Mouse (Mus musculus) adrenal gland, adult 18-20 months (tissue): ENCODE measurements at regions not wholly inside any gene's neighbourhood (a gene's known extent, or its start where the extent isn't known, plus 50 kb on each side); places are given as distances from the start of the nearest gene placed in this dataset.

Source experiments
- DNase-seq, 2 experiments: peaks; one replicate each; pipeline ENCODE4 v3.0.0; 2021 to 2022; ENCODE audit warnings: low spot score in 2 of 2

DNA sequence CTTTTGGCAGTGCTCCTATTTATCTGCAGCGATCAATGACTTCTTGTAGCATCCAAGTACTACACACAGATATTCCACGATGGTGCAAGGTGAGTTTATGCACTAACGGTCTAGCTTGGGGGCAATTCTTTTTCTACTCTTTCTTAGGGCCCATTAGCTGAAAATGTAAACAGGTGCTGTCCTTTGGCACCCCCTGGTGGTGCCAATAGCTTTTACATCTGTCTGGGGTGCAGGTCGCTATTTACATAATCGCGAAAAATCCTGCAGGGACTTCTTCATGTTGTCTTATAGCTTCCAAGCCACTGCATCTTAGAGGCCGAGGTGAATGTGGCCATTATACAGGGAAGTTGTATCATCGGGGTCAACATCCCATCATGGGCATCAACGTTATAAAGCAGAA, 175.9 kb downstream of the Rps12 start:
- peak; percentile 54 for DNase-seq

DNA sequence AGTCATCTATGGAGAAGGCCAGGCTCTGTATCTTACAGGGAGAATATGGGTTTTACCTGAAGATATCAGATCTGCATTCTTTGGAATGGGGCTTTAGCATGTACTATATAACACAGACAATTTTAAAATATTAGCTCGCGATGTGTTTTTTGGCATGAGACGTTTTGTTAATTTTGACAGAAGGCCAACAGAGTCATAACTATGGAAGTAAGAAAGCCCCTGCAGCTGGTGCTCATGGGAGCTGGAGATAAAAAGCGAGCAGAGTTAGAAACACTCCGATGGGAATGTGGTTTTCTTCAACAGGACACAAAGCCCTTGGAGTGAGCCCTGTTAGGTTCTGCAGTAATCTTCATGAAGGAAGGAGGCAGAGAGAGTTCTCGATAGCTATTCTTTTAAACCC, 176.6 kb downstream of the Rps12 start:
- no peak for DNase-seq

DNA sequence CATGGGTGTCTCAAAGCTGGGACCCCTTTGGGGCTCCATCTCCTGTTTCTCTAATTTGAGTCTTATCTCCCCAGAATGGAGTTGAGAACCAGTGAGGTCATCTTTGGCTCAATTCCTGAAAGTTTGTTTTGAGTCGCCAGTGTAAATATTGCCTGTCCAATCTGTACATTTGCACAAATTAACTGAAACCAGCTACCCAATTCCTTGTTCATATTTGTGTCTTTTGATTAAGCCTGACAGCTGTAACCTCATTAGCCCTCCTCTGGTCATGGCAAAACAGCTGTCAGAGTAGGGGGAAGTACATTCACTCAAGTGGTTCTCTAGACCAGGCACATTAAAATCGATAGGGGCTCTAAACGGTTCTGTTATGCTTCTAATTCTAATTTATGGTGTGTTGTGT, 177.0 kb downstream of the Rps12 start:
- DNase-seq, result no peak

- no peak for DNase-seq
These were observed 177.7 kb downstream of the Rps12 start for GRCm38 (mm10) chr10:23609270-23609914.

DNA sequence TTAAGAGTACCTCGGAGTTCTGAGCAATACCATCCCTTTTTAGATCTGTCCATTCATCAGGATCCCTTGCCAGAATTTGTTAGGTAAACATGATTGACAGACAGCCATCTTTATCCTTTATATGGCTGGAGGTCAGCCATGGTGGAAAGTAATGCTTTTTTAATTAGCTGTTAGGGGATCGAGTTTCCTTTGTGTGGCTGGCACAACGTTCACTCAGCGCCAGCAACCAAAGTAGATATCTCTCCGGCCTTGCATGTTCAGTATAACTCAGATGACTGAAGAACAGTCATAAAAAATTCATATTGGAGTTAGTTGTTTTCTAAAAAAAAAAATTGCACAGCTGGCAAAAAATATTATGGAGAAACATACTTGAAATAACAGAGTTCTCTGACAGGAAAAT, 186.4 kb downstream of the Rps12 start:
- DNase-seq, result no peak

GRCm38 (mm10) chr10:23595541-23595940, 191.5 kb downstream of the Rps12 start:
- DNase-seq, result no peak

DNA sequence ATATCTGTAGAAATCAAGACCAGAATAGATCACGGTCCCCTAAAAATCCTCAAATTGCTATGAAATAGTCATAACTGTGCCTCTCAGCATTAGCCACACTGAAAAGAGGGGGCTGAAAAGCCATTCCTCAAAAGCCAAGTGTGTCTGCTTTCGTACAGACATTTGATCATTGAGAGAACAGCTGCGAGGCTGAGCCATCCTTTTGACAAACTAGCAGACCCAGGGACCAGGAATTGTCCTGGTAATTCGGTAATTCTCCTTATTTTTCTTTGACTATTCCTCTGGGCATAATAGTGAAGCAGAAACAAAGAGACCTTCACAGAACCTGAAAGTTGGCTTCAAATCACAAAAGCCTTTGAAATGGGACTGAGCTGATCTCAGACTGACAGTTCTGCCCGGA, 206.8 kb downstream of the Rps12 start:
- no peak for DNase-seq

DNA sequence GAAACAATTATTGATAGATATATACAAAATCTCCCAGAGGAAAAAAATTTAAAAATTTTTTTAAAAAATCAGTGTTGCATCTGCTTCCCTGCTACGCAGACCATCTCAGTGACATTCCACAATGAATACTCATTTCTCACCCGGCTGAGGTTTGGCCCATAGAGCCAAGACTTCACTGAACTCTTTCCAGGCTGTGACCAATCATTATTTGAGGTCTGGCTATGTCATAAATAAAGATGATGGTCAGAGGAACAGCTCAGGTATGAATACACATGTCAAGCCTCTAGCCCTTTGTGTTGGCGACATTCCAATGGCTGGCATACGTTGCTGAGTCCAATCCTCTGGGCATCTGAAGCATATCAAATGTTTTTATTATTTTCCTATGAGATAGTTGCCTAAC, 216.1 kb downstream of the Rps12 start:
- DNase-seq, result no peak

DNA sequence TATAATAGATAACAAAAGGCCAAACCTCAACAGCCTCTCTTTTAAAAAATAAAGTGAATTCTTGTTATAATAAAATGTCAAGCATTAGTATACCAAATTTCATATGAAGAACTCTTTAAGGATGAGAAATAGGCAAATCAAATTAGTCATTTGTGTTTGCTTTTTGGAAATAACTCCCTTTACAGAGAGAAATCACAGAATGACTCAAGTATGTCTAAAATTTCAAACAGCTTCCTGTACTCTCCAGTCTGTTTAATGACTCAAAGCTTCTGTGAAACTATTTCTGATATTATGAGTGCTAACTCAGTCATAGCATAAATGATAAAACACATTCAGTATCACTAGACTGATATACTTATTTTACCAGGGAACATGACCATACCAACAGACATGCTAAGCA, 217.7 kb downstream of the Rps12 start:
- no peak for DNase-seq

GRCm38 (mm10) chr10:23562273-23562885, 211.8 kb upstream of the Eya4 start:
- DNase-seq, result no peak

GRCm38 (mm10) chr10:23559980-23560658, 209.5 kb upstream of the Eya4 start:
- DNase-seq, result peak in 1 of 2 experiments; percentile 13

DNA sequence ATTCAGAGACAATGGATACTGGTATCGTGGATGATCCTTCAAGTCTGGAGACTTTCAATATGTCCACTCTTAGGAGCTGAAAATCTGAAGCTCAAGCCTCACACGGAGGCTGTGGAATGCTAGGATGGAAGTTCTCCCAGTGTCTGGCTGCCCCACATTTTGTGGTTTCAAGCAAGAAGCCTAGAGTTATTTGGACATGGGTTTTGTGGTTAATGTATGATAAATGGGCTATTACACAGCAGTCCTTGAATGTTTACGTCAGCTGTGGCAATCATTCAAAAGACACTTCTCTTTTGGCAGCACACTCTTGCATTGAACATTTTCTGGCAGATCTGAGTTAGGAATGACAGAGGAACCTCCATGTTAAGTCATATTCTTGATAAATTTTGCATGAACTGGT, 207.2 kb upstream of the Eya4 start:
- DNase-seq, result peak in 1 of 2 experiments; percentile 19

GRCm38 (mm10) chr10:23549207-23549606, 198.6 kb upstream of the Eya4 start:
- DNase-seq, result no peak

GRCm38 (mm10) chr10:23548322-23548721, 197.7 kb upstream of the Eya4 start:
- no peak for DNase-seq

DNA sequence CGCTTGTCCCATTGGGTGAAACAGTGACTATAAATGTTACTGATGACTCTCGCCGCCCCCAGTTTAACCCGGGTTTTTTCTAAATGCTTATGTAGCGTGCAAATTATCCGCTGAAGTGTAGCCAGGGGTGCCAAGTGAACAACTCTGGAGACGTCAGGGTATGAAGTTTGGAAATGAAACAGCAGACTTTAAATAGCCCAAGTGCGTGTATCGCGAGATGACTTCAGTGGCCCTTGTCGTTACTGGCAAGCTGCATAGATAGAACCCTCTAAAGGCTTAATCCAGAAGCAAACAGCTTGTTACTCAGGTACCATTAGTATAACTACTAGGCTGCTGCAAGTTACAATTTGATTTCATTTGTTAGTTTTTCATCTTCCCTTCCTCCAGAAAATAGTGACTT, 192.1 kb upstream of the Eya4 start:
- no peak for DNase-seq

DNA sequence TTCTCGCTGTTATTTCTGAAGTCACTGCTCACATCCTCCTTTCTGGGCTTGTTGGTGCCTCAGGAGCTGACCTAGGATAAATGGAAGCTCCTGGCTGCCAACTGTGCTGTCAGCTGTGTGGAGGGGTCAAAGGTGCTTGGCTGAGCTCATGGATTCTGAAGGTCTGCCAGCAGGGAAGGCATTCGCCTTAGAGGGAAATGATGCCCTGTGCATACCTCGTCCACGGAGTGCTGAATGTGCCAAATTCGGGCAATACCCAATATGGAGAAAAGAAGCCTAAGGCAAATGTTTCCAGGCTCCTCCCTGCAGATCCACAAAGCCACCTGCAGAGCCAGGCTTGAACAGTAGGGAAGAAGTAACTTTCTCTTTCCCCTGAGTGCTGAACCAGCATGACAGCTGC, 191.3 kb upstream of the Eya4 start:
- no peak for DNase-seq

DNA sequence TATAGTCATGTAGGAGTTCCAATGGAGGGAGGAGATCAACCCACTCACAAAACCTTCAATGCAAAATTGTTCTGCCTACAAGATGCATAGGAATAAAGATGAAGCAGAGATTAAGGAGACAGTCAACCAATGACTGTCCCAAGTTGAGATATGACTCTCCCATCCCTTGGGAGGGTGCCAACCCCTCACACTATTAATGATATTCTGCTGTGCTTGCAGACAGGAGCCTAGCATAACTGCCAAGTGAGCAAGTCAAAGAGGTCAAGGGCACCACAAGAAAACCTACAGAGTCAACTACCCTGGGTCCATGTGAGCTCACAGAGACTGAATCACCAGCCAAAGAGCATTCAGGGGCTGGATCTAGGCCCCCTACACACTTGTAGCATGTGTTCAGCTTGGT, 184.1 kb upstream of the Eya4 start:
- DNase-seq, result peak in 1 of 2 experiments; percentile 15

GRCm38 (mm10) chr10:23531964-23532758, 181.6 kb upstream of the Eya4 start:
- DNase-seq, result no peak

DNA sequence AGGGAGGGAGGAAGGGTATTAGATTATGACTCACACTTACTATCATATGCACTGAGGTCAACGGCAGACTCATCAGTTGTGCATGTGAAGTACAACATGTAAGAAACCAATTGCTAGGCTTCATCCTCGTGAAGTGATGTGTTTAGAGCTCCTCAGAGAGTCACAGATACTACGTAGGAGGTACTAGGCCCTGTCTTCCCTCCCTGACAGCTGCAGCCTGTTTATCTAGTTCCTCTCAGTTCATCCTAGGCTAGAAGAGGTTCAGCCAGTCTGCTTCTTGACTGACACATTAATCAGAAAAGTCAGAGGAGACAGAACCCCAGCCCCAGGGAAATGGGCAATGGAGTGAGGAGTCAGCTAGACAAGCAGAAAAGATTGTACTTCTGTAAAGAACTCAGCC, 180.1 kb upstream of the Eya4 start:
- DNase-seq, result no peak

GRCm38 (mm10) chr10:23526796-23527195, 176.2 kb upstream of the Eya4 start:
- no peak for DNase-seq

GRCm38 (mm10) chr10:23522664-23523063, 172.1 kb upstream of the Eya4 start:
- DNase-seq, result no peak

GRCm38 (mm10) chr10:23493647-23494046, 143.1 kb upstream of the Eya4 start:
- DNase-seq, result no peak
